Mouse (Mus musculus): ENCODE measurements around the gene Plin4. TPM values are rescaled to one million over a fixed set of nuclear protein-coding genes. Genes with fewer than 3 reads are reported as not detected.

The Plin4 gene
- polyA plus RNA-seq, 1 experiment from 2014 or later = 0.08 TPM

GRCm38 (mm10) chr17:56123681-56124340, 14.2 kb upstream of the Plin4 start:
- no peak for DNase-seq (ENCODE audit: low spot score)
- Histone ChIP-seq H3K9me3 (peaks cover 12% of the 10 kb centered on the region), H3K27ac (peak overlapping the region; percentile 62; the same call in 1 of the 2 replicates), H3K4me1 (peaks cover 25% of the 10 kb centered on the region), H3K27me3 (ENCODE audit: insufficient read depth, poor library complexity, severe bottlenecking) (peaks cover 75% of the 10 kb centered on the region), H3K36me3 (peaks cover 6% of the 10 kb centered on the region; the same call in 1 of the 2 replicates), H3K4me3 (peak overlapping the region; percentile 58)
- WGBS = 35% methylated on average over 59 of the region's 59 CpGs

- no peak overlapping the region for H3K27ac ChIP-seq
- peaks cover 82% of the 10 kb centered on the region for H3K27me3 ChIP-seq (ENCODE audit: insufficient read depth, poor library complexity, severe bottlenecking)
- peaks cover 12% of the 10 kb centered on the region for H3K9me3 ChIP-seq
- peaks cover 6% of the 10 kb centered on the region; the same call in 1 of the 2 replicates for H3K36me3 ChIP-seq
- no peak overlapping the region for H3K4me3 ChIP-seq
- WGBS = 85% methylated on average over 12 of the region's 12 CpGs
- DNase-seq (ENCODE audit: low spot score) = no peak
- peaks cover 25% of the 10 kb centered on the region for H3K4me1 ChIP-seq
These were observed 13.6 kb upstream of the Plin4 start for GRCm38 (mm10) chr17:56123161-56123560.

GRCm38 (mm10) chr17:56121826-56122225, 12.2 kb upstream of the Plin4 start, which contains the start of gene Lrg1:
TSS of gene Lrg1 (minus strand) at chr17:56122001.
- WGBS = 65% methylated on average over 2 of the region's 2 CpGs
- Histone ChIP-seq H3K36me3 (peaks cover 6% of the 10 kb centered on the region; the same call in 1 of the 2 replicates), H3K4me3 (peak within 1 kb of the TSS; percentile 49; the same call in 1 of the 2 replicates), H3K27me3 (ENCODE audit: insufficient read depth, poor library complexity, severe bottlenecking) (peaks cover 92% of the 10 kb centered on the region), H3K27ac (no peak within 1 kb of the TSS), H3K4me1 (peaks cover 33% of the 10 kb centered on the region), H3K9me3 (peaks cover 12% of the 10 kb centered on the region)
- DNase-seq (ENCODE audit: low spot score) = no peak

- Histone ChIP-seq H3K36me3 (peaks cover 6% of the 10 kb centered on the region; the same call in 1 of the 2 replicates), H3K9me3 (peaks cover 12% of the 10 kb centered on the region), H3K4me1 (peaks cover 34% of the 10 kb centered on the region), H3K27ac (no peak overlapping the region), H3K4me3 (peak overlapping the region; percentile 49), H3K27me3 (ENCODE audit: insufficient read depth, poor library complexity, severe bottlenecking) (peaks cover 93% of the 10 kb centered on the region)
- WGBS = 6% methylated on average over 66 of the region's 66 CpGs
- no peak for DNase-seq (ENCODE audit: low spot score)
These were observed 10.6 kb upstream of the Plin4 start for GRCm38 (mm10) chr17:56119981-56120880.

- H3K27me3 ChIP-seq (ENCODE audit: insufficient read depth, poor library complexity, severe bottlenecking) = peaks cover 87% of the 10 kb centered on the region
- no peak for DNase-seq (ENCODE audit: low spot score)
- H3K27ac ChIP-seq = no peak overlapping the region
- H3K4me1 ChIP-seq = peaks cover 31% of the 10 kb centered on the region
- 46% methylated on average over 12 of the region's 12 CpGs for WGBS
- peaks cover 12% of the 10 kb centered on the region for H3K9me3 ChIP-seq
- H3K36me3 ChIP-seq = peaks cover 6% of the 10 kb centered on the region; the same call in 1 of the 2 replicates
- peak overlapping the region; percentile 49 for H3K4me3 ChIP-seq
These were observed 9.8 kb upstream of the Plin4 start for GRCm38 (mm10) chr17:56119431-56119830.

- H3K4me3 ChIP-seq = peak within 1 kb of the TSS; percentile 54
- H3K9me3 ChIP-seq = peaks cover 2% of the 10 kb centered on the region
- H3K27ac ChIP-seq = no peak within 1 kb of the TSS
- peaks cover 24% of the 10 kb centered on the region for H3K4me1 ChIP-seq
- 1% methylated on average over 27 of the region's 27 CpGs for WGBS
- DNase-seq (ENCODE audit: low spot score) = peak; percentile 88
- no peaks in the 10 kb centered on the region for H3K36me3 ChIP-seq
- peaks cover 71% of the 10 kb centered on the region for H3K27me3 ChIP-seq (ENCODE audit: insufficient read depth, poor library complexity, severe bottlenecking)
These were observed 7.7 kb upstream of the Plin4 start, which contains the start of gene Plin5 for GRCm38 (mm10) chr17:56117251-56117710. TSS of gene Plin5 (minus strand) at chr17:56117596.

GRCm38 (mm10) chr17:56116193-56116592, 6.6 kb upstream of the Plin4 start:
- 71% methylated on average over 10 of the region's 10 CpGs for WGBS
- no peak for DNase-seq (ENCODE audit: low spot score)
- H3K27ac ChIP-seq = no peak overlapping the region
- H3K27me3 ChIP-seq (ENCODE audit: insufficient read depth, poor library complexity, severe bottlenecking) = peaks cover 60% of the 10 kb centered on the region
- H3K4me3 ChIP-seq = no peak overlapping the region
- no peaks in the 10 kb centered on the region for H3K36me3 ChIP-seq
- peaks cover 24% of the 10 kb centered on the region for H3K4me1 ChIP-seq
- no peaks in the 10 kb centered on the region for H3K9me3 ChIP-seq

GRCm38 (mm10) chr17:56112743-56113142, 3.1 kb upstream of the Plin4 start:
- WGBS = 55% methylated on average over 3 of the region's 3 CpGs

GRCm38 (mm10) chr17:56111864-56112263, 2.3 kb upstream of the Plin4 start:
- 47% methylated on average over 5 of the region's 5 CpGs for WGBS
- no peaks in the 10 kb centered on the region for H3K9me3 ChIP-seq

More at GRCm38 (mm10) chr17:56112743-56113142, 3.1 kb upstream of the Plin4 start:
- Histone ChIP-seq H3K4me3 (no peak overlapping the region), H3K4me1 (peaks cover 16% of the 10 kb centered on the region), H3K36me3 (no peaks in the 10 kb centered on the region), H3K27ac (no peak overlapping the region), H3K9me3 (no peaks in the 10 kb centered on the region), H3K27me3 (ENCODE audit: insufficient read depth, poor library complexity, severe bottlenecking) (peaks cover 27% of the 10 kb centered on the region)
- no peak for DNase-seq (ENCODE audit: low spot score)

GRCm38 (mm10) chr17:56111021-56111420, 1.4 kb upstream of the Plin4 start:
- H3K27ac ChIP-seq = no peak overlapping the region
- H3K4me3 ChIP-seq = no peak overlapping the region
- no peaks in the 10 kb centered on the region for H3K36me3 ChIP-seq
- no peaks in the 10 kb centered on the region for H3K9me3 ChIP-seq
- WGBS = 52% methylated on average over 1 of the region's 1 CpGs
- H3K4me1 ChIP-seq = peaks cover 7% of the 10 kb centered on the region
- H3K27me3 ChIP-seq (ENCODE audit: insufficient read depth, poor library complexity, severe bottlenecking) = peaks cover 11% of the 10 kb centered on the region
- DNase-seq (ENCODE audit: low spot score) = no peak

More at GRCm38 (mm10) chr17:56111864-56112263, 2.3 kb upstream of the Plin4 start:
- Histone ChIP-seq H3K27ac (no peak overlapping the region), H3K4me3 (no peak overlapping the region), H3K27me3 (ENCODE audit: insufficient read depth, poor library complexity, severe bottlenecking) (peaks cover 20% of the 10 kb centered on the region), H3K36me3 (no peaks in the 10 kb centered on the region), H3K4me1 (peaks cover 9% of the 10 kb centered on the region)
- no peak for DNase-seq (ENCODE audit: low spot score)

- 63% methylated on average over 4 of the region's 4 CpGs for WGBS
- Histone ChIP-seq H3K27me3 (ENCODE audit: insufficient read depth, poor library complexity, severe bottlenecking) (peaks cover 7% of the 10 kb centered on the region), H3K36me3 (no peaks in the 10 kb centered on the region)
These were observed 968 bp upstream of the Plin4 start for GRCm38 (mm10) chr17:56110571-56110970.

GRCm38 (mm10) chr17:56108334-56109044, 1.1 kb downstream of the Plin4 start:
- Histone ChIP-seq H3K9me3 (no peaks in the 10 kb centered on the region), H3K27me3 (ENCODE audit: insufficient read depth, poor library complexity, severe bottlenecking) (peaks cover 5% of the 10 kb centered on the region), H3K36me3 (peaks cover 7% of the 10 kb centered on the region), H3K4me3 (no peak overlapping the region), H3K4me1 (peaks cover 7% of the 10 kb centered on the region), H3K27ac (0 out of 2 replicates have a peak overlapping the region, but pooled peaks have one; percentile 7)
- no peak for DNase-seq (ENCODE audit: low spot score)
- 73% methylated on average over 6 of the region's 6 CpGs for WGBS

More at GRCm38 (mm10) chr17:56110571-56110970, 968 bp upstream of the Plin4 start:
- Histone ChIP-seq H3K4me1 (peaks cover 7% of the 10 kb centered on the region), H3K4me3 (no peak overlapping the region), H3K27ac (no peak overlapping the region), H3K9me3 (no peaks in the 10 kb centered on the region)
- DNase-seq (ENCODE audit: low spot score) = no peak
